Comparison of ENCODE assay signal across 18 mouse cellular contexts in genomic region chr10:100155566-100155965, GRCm38 (mm10).
"Had no signal": no experiment of that assay in that cellular context is flagged by ENCODE, and none has a peak within 500 bp of the region (broad histone marks: within the 10 kb centered on the region; RNA-seq: fewer than 3 reads in every experiment).

No protein-coding gene starts in this region.

- H3K9ac ChIP-seq: liver, postnatal 0 days; lung, embryonic 15.5 days; midbrain, embryonic 13.5 days; midbrain, embryonic 15.5 days; neural tube, embryonic 12.5 days; stomach, embryonic 15.5 days had no signal

- H3K4me3 ChIP-seq: lung, embryonic 15.5 days; megakaryocyte, embryonic 14.5 days; midbrain, embryonic 13.5 days; midbrain, embryonic 15.5 days; neural tube, embryonic 12.5 days; stomach, embryonic 15.5 days had no signal

- H3K36me3 ChIP-seq: lung, embryonic 15.5 days; midbrain, embryonic 13.5 days; midbrain, embryonic 15.5 days; neural tube, embryonic 12.5 days; stomach, embryonic 15.5 days had no signal

- H3K4me2 ChIP-seq: lung, embryonic 15.5 days; midbrain, embryonic 11.5 days; midbrain, embryonic 13.5 days; midbrain, embryonic 15.5 days; neural tube, embryonic 12.5 days; stomach, embryonic 15.5 days had no signal

- DNase-seq: liver, postnatal 0 days; lung, adult 2 months; lung, postnatal 14 days; lung, postnatal 36 days; right cerebral cortex, postnatal 14 days; thymus, adult 2 months; thymus, postnatal 14 days; thymus, postnatal 36 days had no signal

- H3K9me3 ChIP-seq: lung, embryonic 15.5 days; megakaryocyte, embryonic 14.5 days; midbrain, embryonic 13.5 days; midbrain, embryonic 15.5 days; neural tube, embryonic 12.5 days; stomach, embryonic 15.5 days had no signal

- H3K27me3 ChIP-seq: lung, embryonic 15.5 days; megakaryocyte, embryonic 14.5 days; midbrain, embryonic 13.5 days; midbrain, embryonic 15.5 days; neural tube, embryonic 12.5 days; stomach, embryonic 15.5 days had no signal

- ATAC-seq: liver, postnatal 0 days; lung, postnatal 0 days; midbrain, embryonic 13.5 days; midbrain, embryonic 15.5 days had no signal

- H3K27ac ChIP-seq: lung, embryonic 15.5 days; macrophage; midbrain, embryonic 13.5 days; midbrain, embryonic 15.5 days; neural tube, embryonic 12.5 days; stomach, embryonic 15.5 days; stomach, postnatal 0 days had no signal

- H3K4me1 ChIP-seq: midbrain, embryonic 13.5 days; midbrain, embryonic 15.5 days; neural tube, embryonic 12.5 days; stomach, embryonic 15.5 days had no signal
